Mouse (Mus musculus) liver, embryonic 13.5 days (tissue): ENCODE measurements around the gene Il2ra. TPM values are rescaled to one million over a fixed set of nuclear protein-coding genes. Genes with fewer than 3 reads are reported as not detected.

ENCODE experiments used
- ATAC-seq: fragments of 200-750 bp; cut with Nextera tagmentation; 2 replicates; pipeline ENCODE4 v1.8.0; 2017; ENCODE audit warnings: low read depth, mild to moderate bottlenecking, moderate number of reproducible peaks, moderate library complexity
- DNase-seq: peaks from one replicate; pipeline ENCODE4 v3.0.0; 2022
- H3K27ac ChIP-seq: fragments of 300-500 bp; sonication (generic); 2 replicates; pipeline ENCODE4 v1.5.1; 2015; ENCODE audit warnings: moderate library complexity, mild to moderate bottlenecking, inconsistent platforms
- H3K27me3 ChIP-seq: fragments of 300-500 bp; sonication (generic); 2 replicates; pipeline ENCODE4 v1.6.1; 2015; ENCODE audit warnings: mild to moderate bottlenecking, inconsistent platforms
- H3K36me3 ChIP-seq: fragments of 300-500 bp; sonication (generic); 2 replicates; pipeline ENCODE4 v1.6.1; 2015; ENCODE audit warnings: mild to moderate bottlenecking, inconsistent platforms
- H3K4me1 ChIP-seq: fragments of 300-500 bp; sonication (generic); replicated peaks from 2 replicates; pipeline ENCODE4 v1.6.1; 2015; ENCODE audit warnings: inconsistent platforms
- H3K4me2 ChIP-seq: fragments of 300-500 bp; sonication (generic); 2 replicates; pipeline ENCODE4 v1.6.1; 2015; ENCODE audit warnings: inconsistent platforms, mild to moderate bottlenecking, moderate library complexity
- H3K4me3 ChIP-seq: fragments of 300-500 bp; sonication (generic); replicated peaks from 2 replicates; pipeline ENCODE4 v1.5.1; 2015; ENCODE audit warnings: mild to moderate bottlenecking, inconsistent platforms
- H3K9ac ChIP-seq: fragments of 300-500 bp; sonication (generic); 2 replicates; pipeline ENCODE4 v1.6.1; 2015; ENCODE audit warnings: mild to moderate bottlenecking, inconsistent platforms
- H3K9me3 ChIP-seq: fragments of 300-500 bp; sonication (generic); replicated peaks from 2 replicates; pipeline ENCODE4 v1.6.1; 2016; ENCODE audit warnings: inconsistent platforms
- WGBS: fragments of 180-500 bp; shearing (Covaris S2); methylation state at CpG from one replicate; pipeline ENCODE4 v1.1.7; 2015; ENCODE audit not compliant: insufficient replicate concordance; 5-methylcytosine and 5-hydroxymethylcytosine counted together
- polyA plus RNA-seq: library from polyadenylated mRNA; unstranded; fragments of >200 nt; fragmentation: Nextera tagmentation; extraction: Ambion mirVana; gene quantifications from 2 replicates; pipeline ENCODE4 v1.2.1, GENCODE M21; 2015

Gene Il2ra
- polyA plus RNA-seq, 1 experiment from 2014 or later, result not detected

- 68% methylated on average over 8 of the region's 8 CpGs for WGBS
- H3K36me3 ChIP-seq, result no peaks in the 10 kb centered on the region
- H3K4me2 ChIP-seq, result no peak overlapping the region
- no peak overlapping the region for H3K27ac ChIP-seq
- H3K4me1 ChIP-seq, result no peaks in the 10 kb centered on the region
- H3K9ac ChIP-seq, result no peak overlapping the region
- H3K27me3 ChIP-seq, result no peaks in the 10 kb centered on the region
- ATAC-seq, result no peak
- H3K9me3 ChIP-seq, result no peaks in the 10 kb centered on the region
- no peak for DNase-seq
- H3K4me3 ChIP-seq, result no peak overlapping the region
Observed at GRCm38 (mm10) chr2:11623173-11623572, 19.4 kb upstream of the Il2ra start.

GRCm38 (mm10) chr2:11623726-11624125 lies 18.9 kb upstream of the Il2ra start:
- 65% methylated on average over 2 of the region's 2 CpGs for WGBS
- Histone ChIP-seq H3K27ac (no peak overlapping the region), H3K9ac (no peak overlapping the region), H3K4me1 (no peaks in the 10 kb centered on the region), H3K36me3 (no peaks in the 10 kb centered on the region), H3K9me3 (no peaks in the 10 kb centered on the region), H3K4me3 (no peak overlapping the region), H3K27me3 (no peaks in the 10 kb centered on the region), H3K4me2 (no peak overlapping the region)
- DNase-seq, result no peak
- no peak for ATAC-seq

GRCm38 (mm10) chr2:11625890-11626289 lies 16.7 kb upstream of the Il2ra start, which contains the start of gene Gm17490:
TSS of gene Gm17490 (minus strand) at chr2:11626264.
- ATAC-seq, result no peak
- DNase-seq, result no peak
- H3K36me3 ChIP-seq, result no peaks in the 10 kb centered on the region

GRCm38 (mm10) chr2:11635035-11635434 lies 7.6 kb upstream of the Il2ra start:
- H3K4me1 ChIP-seq, result no peaks in the 10 kb centered on the region
- DNase-seq (no peak), ATAC-seq (no peak)
- no peak overlapping the region for H3K9ac ChIP-seq
- H3K9me3 ChIP-seq, result no peaks in the 10 kb centered on the region
- H3K4me2 ChIP-seq, result no peak overlapping the region
- no peaks in the 10 kb centered on the region for H3K27me3 ChIP-seq
- H3K4me3 ChIP-seq, result no peak overlapping the region
- H3K27ac ChIP-seq, result no peak overlapping the region
- H3K36me3 ChIP-seq, result no peaks in the 10 kb centered on the region
- WGBS, result 71% methylated on average over 6 of the region's 6 CpGs

More at GRCm38 (mm10) chr2:11625890-11626289, 16.7 kb upstream of the Il2ra start, which contains the start of gene Gm17490:
- H3K4me1 ChIP-seq, result no peaks in the 10 kb centered on the region
- no peak within 1 kb of the TSS for H3K4me2 ChIP-seq
- no peak within 1 kb of the TSS for H3K27ac ChIP-seq
- no peak within 1 kb of the TSS for H3K9ac ChIP-seq
- 71% methylated on average over 5 of the region's 5 CpGs for WGBS
- H3K27me3 ChIP-seq, result no peaks in the 10 kb centered on the region
- no peak within 1 kb of the TSS for H3K4me3 ChIP-seq
- H3K9me3 ChIP-seq, result no peaks in the 10 kb centered on the region

- Histone ChIP-seq H3K27me3 (no peaks in the 10 kb centered on the region), H3K36me3 (no peaks in the 10 kb centered on the region), H3K4me3 (no peak overlapping the region), H3K4me2 (no peak overlapping the region), H3K27ac (no peak overlapping the region), H3K4me1 (no peaks in the 10 kb centered on the region), H3K9ac (no peak overlapping the region), H3K9me3 (no peaks in the 10 kb centered on the region)
- DNase-seq, result no peak
- 79% methylated on average over 5 of the region's 5 CpGs for WGBS
- no peak for ATAC-seq
Observed at GRCm38 (mm10) chr2:11635471-11636137, 7.0 kb upstream of the Il2ra start.

GRCm38 (mm10) chr2:11636138-11636480 lies 6.5 kb upstream of the Il2ra start:
- no peaks in the 10 kb centered on the region for H3K4me1 ChIP-seq
- H3K9me3 ChIP-seq, result no peaks in the 10 kb centered on the region
- DNase-seq (no peak), ATAC-seq (no peak)
- H3K4me2 ChIP-seq, result no peak overlapping the region
- no peak overlapping the region for H3K4me3 ChIP-seq
- no peaks in the 10 kb centered on the region for H3K27me3 ChIP-seq
- no peak overlapping the region for H3K27ac ChIP-seq
- H3K9ac ChIP-seq, result no peak overlapping the region
- WGBS, result 57% methylated on average over 3 of the region's 3 CpGs
- H3K36me3 ChIP-seq, result no peaks in the 10 kb centered on the region

- Histone ChIP-seq H3K27ac (no peak overlapping the region), H3K4me1 (no peaks in the 10 kb centered on the region), H3K4me3 (no peak overlapping the region), H3K27me3 (no peaks in the 10 kb centered on the region), H3K9me3 (no peaks in the 10 kb centered on the region), H3K4me2 (no peak overlapping the region), H3K9ac (no peak overlapping the region), H3K36me3 (no peaks in the 10 kb centered on the region)
- no peak for DNase-seq
- ATAC-seq, result no peak
- WGBS, result 11% methylated on average over 1 of the region's 1 CpGs
Observed at GRCm38 (mm10) chr2:11637115-11637514, 5.5 kb upstream of the Il2ra start.

GRCm38 (mm10) chr2:11644057-11644456 lies 1.4 kb downstream of the Il2ra start:
- H3K9ac ChIP-seq, result no peak overlapping the region
- WGBS, result 53% methylated on average over 1 of the region's 1 CpGs
- no peak for ATAC-seq

GRCm38 (mm10) chr2:11645297-11645696 lies 2.7 kb downstream of the Il2ra start:
- Histone ChIP-seq H3K36me3 (no peaks in the 10 kb centered on the region), H3K27ac (no peak overlapping the region), H3K9me3 (no peaks in the 10 kb centered on the region), H3K4me2 (no peak overlapping the region), H3K9ac (no peak overlapping the region), H3K4me3 (no peak overlapping the region), H3K27me3 (no peaks in the 10 kb centered on the region), H3K4me1 (no peaks in the 10 kb centered on the region)
- DNase-seq (no peak), ATAC-seq (no peak)
- WGBS, result 66% methylated on average over 2 of the region's 2 CpGs

More at GRCm38 (mm10) chr2:11644057-11644456, 1.4 kb downstream of the Il2ra start:
- no peak overlapping the region for H3K4me3 ChIP-seq
- no peaks in the 10 kb centered on the region for H3K36me3 ChIP-seq
- no peaks in the 10 kb centered on the region for H3K4me1 ChIP-seq
- H3K27me3 ChIP-seq, result no peaks in the 10 kb centered on the region
- no peak overlapping the region for H3K27ac ChIP-seq
- H3K9me3 ChIP-seq, result no peaks in the 10 kb centered on the region
- DNase-seq, result no peak
- H3K4me2 ChIP-seq, result no peak overlapping the region

- Histone ChIP-seq H3K4me3 (no peak overlapping the region), H3K27me3 (no peaks in the 10 kb centered on the region), H3K9me3 (no peaks in the 10 kb centered on the region), H3K9ac (no peak overlapping the region), H3K27ac (no peak overlapping the region), H3K4me1 (no peaks in the 10 kb centered on the region), H3K36me3 (no peaks in the 10 kb centered on the region), H3K4me2 (no peak overlapping the region)
- DNase-seq, result no peak
- ATAC-seq, result no peak
- 32% methylated on average over 3 of the region's 3 CpGs for WGBS
Observed at GRCm38 (mm10) chr2:11651476-11651875, 8.9 kb downstream of the Il2ra start.

- DNase-seq (no peak), ATAC-seq (no peak)
- WGBS, result 59% methylated on average over 3 of the region's 3 CpGs
- Histone ChIP-seq H3K27ac (no peak overlapping the region), H3K4me1 (no peaks in the 10 kb centered on the region), H3K27me3 (no peaks in the 10 kb centered on the region), H3K9me3 (no peaks in the 10 kb centered on the region), H3K4me2 (no peak overlapping the region), H3K9ac (no peak overlapping the region), H3K36me3 (no peaks in the 10 kb centered on the region), H3K4me3 (no peak overlapping the region)
Observed at GRCm38 (mm10) chr2:11652196-11652595, 9.6 kb downstream of the Il2ra start.

GRCm38 (mm10) chr2:11652780-11653179 lies 10.2 kb downstream of the Il2ra start:
- H3K27me3 ChIP-seq, result no peaks in the 10 kb centered on the region
- no peak overlapping the region for H3K9ac ChIP-seq
- no peak overlapping the region for H3K4me2 ChIP-seq
- DNase-seq (no peak), ATAC-seq (no peak)
- no peaks in the 10 kb centered on the region for H3K4me1 ChIP-seq
- no peaks in the 10 kb centered on the region for H3K36me3 ChIP-seq
- 11% methylated on average over 2 of the region's 2 CpGs for WGBS
- H3K27ac ChIP-seq, result no peak overlapping the region
- H3K4me3 ChIP-seq, result no peak overlapping the region
- no peaks in the 10 kb centered on the region for H3K9me3 ChIP-seq
